Mouse (Mus musculus) brain, embryonic 18.5 days (tissue): ENCODE measurements around the gene Ets1.

Experiments
- DNase-seq: peaks from one replicate; pipeline ENCODE4 v3.0.0-alpha.2; 2012; ENCODE audit warnings: low read depth, low spot score

Gene Ets1

DNA sequence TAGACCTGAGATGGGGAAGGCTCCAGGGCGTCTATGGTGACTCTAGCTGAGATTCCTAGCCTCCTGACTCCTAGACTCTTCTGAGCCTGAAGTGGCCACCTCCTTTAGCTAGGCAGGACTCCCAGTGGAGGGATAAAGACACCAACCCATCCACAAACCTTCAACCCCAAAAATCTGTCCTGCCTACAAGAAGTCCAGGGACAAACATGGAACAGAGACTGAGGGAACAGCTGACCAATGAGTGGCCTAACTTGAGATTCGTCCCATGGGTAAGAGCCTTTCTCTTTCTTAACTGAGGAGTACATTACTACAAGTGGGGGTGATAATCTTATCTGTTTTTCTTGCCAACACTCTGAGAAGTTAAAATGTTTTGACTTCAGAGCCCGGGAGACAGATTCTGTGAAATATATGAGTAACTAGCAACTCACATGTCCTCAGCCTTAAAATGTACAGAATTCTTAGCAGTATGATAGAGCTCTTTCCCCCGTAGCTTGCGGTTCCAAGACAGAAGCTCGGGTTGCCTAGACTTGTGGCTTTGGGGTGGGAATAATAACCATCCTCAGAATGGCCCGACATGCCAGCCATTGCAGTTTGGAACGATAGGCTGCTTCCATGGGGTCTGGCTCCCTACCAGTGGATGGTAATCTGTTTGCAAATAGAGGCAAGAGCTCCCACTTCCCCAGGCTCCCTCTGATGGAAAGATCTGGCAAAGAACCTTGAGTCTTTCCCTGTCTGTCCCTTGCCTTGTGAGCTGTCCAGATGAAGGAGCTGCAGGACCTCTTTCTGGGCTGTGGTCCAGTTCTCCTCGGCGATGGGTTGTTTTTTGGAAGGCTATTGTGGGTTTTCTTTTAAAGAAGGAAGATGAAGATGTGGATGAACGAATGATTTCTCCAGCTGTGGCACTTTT is 30.8 kb downstream of the Ets1 start:
- DNase-seq: no peak

DNA sequence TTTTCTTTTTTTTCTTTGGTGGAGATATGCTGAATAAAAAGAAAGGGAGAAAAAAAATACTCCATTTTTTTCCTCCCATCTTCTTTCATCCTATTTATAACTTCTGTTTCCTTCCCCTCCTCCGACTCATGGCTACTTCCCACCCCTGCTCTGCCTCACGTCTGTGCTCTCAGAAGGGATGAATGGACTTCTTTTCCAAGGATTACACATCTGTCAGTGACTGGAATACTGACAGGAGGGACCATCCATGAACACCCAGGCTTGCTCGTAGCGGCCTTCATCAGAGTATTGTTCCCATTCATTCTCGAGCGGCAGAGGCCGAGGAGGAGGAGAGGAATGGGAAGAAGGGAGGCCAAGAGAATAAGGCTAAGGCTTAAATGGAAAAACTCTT is 31.5 kb downstream of the Ets1 start:
- no peak for DNase-seq

DNA sequence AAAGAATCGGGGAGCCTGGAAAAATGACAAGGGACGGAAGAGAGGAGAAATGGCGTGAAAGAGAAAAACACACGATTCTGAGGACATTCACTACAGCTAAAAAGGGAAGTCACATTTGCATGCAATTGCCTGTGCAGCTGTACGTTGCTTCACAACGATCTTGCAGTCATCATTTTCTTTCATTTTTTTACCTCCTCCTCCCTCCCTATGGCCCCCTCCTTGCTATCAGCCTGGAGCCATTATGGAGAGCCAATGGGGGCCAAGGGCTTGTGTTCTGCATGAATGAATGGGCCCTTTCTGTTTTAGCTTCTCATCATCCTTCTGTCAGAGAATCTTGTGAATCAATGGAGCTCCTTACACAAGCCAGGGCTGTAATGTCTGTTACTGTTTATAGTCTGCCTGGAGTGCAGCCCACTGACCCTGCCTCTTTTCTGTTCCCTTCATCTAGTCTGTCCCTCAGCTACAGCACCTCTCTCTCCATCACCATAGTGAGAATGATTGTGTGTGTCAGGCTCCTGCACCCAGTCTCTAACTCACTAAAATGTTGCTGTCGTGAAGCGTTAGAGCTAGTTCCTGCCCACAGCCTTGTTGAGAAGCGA is 32.2 kb downstream of the Ets1 start:
- no peak for DNase-seq

DNA sequence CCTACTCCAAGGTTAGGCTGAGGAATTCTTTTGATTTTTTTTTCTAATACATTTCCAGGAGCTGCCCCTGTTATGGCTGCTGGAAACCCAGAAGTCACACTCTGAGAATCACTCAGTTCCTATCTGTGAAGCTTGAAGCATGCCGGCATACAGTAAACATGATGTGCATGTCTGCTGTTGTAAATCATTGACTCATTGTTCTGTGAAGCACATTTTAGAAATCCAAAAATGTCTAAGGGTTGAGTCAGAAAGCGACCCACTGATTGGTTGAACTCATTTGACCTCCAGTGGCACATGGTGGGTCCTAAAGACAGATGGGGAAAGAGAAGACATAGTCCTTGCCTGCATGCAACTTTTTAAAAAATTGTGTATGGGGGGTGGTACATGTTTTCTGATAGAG is 33.4 kb downstream of the Ets1 start:
- DNase-seq: no peak

DNA sequence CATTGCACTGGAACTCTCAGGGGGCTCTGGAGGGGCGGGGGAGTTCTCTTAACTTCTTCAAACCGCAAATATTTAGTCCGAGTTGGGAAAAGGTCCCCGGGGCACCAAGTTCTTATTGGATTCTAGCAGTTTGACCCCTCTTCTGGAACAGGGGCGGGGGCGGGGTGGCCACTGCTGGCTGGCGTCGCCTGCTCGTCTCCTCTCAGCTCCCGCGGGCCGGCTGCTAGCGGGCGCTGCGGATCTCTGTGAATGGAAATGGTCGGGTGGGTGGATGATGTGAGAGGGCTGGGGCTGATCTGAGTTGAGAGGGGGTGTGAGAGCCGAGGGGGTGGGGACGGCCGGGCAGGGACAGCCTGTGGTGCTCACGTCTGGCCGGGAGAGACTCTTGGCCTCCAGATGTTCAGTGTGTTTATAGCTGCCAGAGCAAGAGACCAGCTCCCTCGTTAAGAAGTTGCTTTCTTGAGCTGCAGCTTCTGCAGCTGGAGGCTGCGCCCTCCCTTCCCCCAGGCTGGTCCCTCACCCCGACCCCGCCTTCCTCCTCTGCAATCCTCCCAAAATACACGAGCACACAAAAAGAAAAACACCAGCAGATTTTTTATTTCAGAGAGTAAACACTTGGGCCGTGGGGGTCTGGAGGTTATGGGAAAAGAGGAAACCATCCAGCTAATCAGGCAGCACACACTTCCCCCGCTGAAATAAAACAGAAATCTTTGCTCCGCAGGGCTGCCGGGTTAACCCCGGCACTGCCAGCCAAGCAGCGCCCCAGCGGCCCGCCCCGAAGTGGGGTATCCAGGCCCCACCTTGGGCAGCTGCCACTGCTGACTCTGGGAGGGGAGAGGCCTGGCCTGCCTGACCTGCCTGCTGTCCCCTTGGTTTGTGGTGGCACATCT is 36.2 kb downstream of the Ets1 start:
- DNase-seq: no peak

DNA sequence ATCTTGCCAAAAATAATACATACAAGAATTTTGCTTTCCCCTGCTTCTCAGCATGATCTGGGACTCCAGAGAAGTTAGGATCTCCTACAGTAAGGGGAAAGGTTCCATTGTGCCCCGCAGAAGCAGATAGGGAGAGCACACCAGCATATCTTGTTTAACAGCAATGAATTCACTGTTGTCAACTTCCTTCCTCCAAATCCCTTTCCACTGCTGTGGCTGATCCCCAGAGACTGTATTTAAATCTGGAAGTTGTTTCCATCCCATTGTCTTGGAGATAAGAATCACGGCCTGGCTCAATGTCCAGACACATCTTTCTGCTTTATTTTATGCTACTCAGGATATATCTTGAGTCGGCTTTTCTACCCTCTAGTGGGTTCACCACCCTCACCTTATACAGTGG is 37.9 kb downstream of the Ets1 start:
- DNase-seq: no peak

DNA sequence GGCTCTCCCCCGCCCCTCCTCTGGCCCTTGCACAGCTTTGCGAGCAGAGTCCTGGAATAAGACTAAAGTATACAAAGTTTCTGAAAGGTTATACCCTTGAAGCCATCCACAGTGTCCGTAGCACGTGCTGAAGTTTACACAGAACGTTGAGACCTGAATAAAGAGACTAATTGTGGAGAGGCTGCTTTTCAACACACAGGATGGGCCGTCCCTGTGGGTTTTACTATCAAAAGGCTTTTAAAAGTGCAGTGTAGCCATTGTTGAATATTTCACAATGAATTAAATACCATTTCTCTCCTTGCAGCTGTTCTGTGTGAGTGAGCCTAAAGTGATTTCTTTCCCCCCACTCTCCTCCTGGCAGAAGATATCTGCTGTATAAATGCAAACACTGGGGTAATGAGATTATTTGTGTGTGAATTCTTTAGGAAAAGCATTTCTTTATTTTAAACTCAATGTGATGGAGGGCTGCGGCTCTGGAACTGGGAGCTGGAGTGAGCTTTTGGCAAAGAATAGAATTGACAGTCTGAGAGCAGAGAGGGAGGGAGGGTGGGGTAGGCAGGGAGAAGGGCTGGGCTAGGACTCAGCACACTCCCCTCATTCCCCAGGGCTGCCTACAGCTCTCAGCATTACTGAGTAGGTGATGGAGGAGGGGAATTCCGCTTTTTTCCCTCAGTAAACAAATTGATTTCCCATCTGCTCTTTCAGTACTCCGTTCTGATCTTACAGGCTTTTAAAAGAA is 39.8 kb downstream of the Ets1 start:
- no peak for DNase-seq

DNA sequence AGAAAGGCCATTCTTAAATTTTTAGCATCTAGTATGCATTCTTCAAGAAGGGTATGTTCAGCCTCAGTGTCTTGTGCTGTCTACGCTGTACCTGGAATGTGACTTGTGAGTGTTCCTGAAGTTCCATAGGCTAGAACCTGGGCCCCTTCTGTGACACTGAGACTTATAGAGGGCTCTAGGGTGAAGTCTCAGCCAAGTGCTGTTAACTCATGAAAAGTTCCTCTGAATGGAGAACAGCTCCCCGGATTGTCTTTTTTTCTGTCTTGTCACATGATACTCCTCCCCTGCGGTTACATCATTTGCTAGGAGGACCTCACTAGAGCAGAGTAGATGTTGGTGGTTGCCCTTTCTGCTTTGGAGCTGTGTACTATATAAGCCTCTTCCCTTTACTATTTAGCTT is 40.5 kb downstream of the Ets1 start:
- no peak for DNase-seq

DNA sequence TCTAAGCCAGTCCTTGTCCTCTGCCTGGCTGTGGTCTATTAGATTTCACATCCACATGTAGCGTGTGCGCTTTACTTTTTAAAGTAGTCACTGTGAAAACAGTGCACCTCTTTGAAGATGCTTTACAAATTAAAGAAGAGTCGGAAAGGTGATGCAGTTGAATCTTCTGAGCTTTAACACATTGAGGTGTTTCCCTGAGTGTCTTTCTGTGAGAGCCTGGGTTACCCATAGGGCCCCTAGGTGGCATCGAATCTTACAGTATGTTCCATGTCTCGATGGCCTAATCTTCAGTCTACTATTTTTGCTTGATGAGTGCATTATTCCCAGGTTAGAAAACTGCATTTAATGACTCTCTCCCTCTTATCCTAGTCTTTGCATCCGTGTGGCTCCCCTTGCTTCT is 41.6 kb downstream of the Ets1 start:
- DNase-seq: no peak

DNA sequence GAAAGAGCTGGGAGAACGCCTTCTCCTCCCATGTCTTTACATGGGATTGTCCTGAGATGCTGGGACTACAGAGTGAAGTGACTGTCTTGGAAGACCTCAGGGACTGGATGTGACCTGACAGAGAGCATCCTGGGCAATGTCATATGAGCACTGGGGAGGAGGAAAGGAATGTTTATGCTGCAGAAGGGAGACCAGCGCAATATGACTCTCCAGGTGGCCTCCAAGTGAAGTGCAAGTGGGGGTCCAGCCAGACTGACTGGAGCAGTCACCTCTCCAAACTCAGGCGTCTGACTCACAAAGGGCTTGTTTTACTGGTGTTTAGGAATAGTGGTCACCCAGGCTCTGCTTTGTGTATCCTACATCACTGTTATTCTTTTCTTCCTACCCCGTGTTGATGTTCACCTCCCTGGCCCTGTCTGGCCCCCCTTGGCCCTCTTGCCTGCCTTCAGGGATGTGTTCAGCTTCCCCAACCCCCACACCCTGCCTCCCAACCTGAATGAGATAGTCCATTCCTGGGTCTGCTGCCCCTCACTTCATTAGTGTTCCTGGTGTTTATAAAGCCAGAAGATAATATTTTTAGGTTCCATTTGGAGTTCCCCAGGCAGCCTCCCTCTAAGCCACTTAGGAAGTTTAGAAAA is 42.2 kb downstream of the Ets1 start:
- DNase-seq: no peak

DNA sequence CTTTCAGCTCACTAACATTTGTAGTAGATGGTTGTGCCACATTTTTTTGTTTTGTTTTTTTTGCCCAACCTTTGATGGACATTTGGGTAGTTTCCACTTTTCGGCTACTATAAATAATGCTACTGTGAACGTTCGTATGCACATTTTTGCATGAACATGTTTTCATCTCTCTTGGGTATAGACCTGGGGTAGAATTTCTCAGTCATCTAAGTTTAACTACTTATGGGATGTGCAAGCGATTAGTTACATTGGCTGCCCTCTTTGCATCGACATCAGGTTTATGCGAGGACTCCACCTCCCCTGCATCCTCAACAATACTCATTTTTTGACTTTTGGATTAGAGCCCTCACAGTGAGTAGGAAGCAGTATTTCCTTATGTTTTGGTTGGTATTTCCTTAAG is 43.5 kb downstream of the Ets1 start:
- DNase-seq: no peak

DNA sequence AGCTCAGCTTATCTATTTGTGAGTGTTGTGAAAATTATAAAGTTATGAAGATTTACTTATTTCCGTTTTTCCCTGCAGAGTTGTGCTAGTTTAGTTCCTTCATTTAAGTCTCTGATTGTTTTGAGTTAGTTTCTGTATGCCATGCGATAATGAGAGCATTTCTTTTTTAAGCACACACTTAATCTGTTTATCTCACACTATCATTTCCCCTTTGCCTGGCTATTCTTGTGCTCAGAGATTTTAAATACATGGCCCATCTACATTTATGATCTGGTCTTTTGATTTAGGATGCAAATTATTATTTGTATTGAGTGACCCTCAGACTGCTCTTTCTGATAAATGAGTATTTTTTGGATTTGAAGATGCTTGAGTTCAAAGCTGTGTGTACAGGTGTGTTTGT is 44.2 kb downstream of the Ets1 start:
- no peak for DNase-seq

DNA sequence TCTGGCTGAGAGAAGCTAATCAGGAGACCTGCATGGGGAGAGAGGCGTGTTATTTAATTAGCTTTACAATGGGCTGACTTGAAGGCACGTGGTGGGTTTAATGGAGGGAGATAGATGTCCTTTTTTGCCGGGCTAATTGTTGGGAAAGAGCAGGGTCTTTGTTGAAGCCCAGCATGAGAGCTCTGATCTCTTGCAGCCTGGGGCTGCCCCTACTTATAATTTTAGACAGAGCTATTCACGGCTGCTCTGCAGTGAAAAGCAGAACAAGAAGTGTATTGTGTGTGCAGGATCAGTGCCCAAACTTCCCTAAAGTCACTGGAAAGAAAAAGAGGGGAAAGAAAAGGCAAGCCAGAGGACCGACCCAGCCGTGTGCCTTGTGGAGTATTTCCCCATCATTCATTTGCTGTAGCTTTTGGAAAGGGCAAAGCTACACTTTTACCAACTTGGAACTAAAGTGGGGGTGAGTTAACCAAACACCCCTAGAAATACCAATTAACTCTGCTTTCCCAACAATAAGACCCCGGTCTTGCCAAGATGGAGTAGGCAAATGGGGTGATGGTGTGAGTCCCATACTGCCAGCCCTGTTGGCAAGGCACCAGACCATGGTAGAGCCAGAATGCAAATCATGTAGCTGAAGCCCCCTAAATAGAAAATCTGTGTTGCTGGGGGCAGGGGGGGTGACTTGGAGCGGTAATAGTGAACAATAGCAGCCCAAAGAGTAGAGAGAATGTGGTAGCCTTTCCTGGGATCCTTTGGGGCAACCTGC is 50.0 kb downstream of the Ets1 start:
- DNase-seq: no peak

DNA sequence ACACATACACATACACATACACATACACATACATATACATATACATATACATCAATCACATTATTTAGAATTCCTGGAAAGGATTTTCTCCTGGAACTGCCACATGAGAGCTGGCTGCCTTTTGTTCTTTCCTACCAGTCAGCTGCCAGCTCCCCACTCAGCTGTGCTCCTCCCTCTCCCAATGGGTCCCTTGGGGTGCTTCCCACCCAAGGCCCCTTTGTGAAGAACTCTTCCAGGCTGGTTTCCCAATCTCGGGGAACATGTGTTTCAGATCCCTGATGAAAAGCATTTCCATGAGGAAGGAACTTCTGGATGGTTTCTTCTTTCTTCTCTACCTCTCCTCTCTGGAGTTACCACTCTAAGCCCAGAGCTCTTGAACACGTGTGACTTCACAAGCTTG is 52.3 kb downstream of the Ets1 start:
- DNase-seq: no peak

DNA sequence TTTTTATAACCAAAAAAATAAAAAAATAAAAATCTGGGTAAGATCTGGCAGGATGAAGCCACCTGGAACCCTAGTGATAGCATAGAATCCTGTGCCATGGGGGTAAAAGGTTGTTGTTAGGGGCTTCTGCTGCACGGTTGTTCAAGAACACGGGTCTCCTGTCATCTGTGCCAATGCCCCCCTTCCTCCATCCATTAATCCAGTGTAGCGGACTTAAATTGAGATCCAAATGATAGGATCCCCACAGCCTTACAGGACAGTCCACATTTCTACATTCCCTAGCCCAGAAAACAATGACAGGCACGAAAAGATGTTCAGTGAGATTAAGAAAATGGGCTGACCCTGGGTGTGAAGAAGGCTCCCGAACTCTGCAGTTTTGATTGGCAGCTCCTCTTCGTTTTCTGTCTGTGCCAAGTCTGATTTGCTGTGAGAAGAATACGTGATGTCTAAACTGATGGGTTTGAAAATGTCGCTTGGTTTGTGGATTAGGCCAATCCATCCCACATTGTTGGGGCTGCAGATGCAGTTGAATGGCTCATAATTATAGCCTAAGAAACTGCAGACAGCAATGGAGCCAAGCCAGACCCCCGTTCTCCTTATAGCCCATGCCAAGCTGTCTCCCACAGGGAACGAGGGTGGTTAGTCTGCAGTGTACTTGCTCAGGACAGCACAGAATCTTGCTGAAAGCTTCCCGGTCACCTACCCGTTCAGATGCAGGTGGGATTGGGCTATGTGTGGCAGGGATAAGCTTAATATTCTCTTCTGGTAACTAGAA is 55.3 kb downstream of the Ets1 start:
- DNase-seq: no peak

DNA sequence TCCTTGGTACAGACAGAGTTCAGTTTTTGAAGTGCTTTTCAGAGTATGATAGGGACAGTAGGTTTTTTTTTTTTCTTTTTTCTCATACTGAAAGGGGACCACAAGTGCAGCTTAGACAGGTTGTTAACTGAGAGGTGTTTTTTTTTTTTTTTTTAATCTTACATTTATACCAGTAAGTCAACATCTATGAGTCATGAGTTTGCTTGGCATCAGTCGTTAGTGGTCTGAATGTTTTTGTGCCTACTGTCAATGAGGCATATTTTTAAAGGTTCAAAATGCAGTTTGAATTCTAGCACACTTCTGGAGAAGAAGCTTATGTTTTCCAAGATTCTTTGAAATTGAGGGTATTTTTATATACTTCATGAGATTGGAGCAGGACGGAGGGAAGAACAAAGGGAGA is 56.9 kb downstream of the Ets1 start:
- DNase-seq: no peak

DNA sequence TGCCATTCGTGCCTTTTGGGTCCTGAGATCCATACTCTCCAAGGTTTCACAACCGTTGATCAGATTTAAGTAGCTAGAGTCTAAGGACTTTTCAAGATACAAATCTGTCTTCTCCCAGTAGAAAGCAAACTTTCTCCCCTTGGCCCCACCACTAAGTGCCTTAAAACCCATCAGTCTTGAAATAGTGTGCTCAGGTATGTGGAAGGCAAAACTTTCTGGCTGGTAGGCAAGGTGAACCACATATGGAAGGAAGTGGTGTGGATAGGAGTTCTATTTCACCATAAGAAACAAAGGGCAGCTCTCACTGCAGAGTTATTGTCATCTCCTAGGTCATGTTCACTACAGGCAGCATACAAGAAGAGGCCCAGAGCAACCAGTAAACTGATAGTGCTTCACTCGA is 57.4 kb downstream of the Ets1 start:
- DNase-seq: no peak

DNA sequence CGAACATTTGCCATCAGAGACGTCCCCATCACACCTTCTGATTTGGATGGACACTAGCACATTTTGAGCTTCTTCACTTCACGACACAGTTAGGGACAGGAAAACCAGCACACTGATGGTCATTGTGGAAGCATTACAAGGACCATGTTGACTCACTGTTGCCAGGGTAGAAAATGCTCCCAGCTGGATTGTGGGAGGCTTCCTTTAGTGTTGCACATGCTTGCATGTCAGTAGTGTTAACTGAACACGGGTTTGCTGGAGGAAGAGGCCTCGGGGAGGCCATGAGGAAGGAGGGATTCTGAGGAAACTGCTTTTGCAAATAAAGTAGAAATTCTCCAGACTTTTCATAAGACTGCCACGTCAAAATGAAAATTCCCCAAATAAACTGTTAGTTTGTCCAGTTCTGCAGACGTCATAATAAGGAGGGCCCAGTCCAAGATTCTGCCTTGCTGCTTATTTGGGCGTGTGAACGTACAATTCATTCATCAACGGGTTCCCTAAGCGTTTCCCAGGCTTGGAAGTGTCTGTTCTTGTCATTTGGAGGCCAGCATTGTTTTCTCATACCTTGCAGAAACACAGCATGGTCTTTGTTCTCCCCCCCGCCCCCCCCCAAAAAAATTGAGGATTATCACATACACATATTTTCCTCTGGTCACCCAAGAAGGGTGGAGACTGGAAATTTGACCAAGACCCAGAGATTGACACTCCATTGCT is 58.2 kb downstream of the Ets1 start:
- no peak for DNase-seq

DNA sequence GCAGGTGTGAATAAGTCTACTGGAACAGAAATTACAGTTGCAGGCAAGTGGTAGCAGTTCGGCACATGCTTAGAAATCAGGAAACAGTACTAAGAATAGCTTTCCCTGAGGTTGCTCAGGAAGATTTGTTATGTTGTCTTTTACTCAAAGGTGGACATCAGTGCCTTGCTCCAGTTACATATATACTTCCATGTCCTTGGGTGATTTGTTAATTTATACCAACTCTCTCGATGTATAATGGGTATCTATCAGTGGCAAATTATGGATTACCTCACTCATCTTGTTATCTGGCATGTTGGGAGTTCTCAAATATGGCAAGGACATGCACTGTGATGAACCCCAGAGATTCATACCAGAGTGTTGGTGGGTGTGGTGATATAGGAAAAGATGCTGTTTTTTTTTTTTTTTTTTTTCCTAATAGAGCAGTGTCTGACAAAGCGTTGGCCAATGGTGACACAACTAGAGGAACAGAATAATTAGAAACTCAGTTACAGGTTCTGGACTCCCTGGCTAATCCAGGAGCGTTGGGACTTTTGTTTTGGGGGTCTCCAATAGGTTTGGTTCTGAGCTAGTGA is 59.0 kb downstream of the Ets1 start:
- DNase-seq: no peak
